8 mouse cellular contexts compared by ENCODE assay signal in the genomic region with DNA sequence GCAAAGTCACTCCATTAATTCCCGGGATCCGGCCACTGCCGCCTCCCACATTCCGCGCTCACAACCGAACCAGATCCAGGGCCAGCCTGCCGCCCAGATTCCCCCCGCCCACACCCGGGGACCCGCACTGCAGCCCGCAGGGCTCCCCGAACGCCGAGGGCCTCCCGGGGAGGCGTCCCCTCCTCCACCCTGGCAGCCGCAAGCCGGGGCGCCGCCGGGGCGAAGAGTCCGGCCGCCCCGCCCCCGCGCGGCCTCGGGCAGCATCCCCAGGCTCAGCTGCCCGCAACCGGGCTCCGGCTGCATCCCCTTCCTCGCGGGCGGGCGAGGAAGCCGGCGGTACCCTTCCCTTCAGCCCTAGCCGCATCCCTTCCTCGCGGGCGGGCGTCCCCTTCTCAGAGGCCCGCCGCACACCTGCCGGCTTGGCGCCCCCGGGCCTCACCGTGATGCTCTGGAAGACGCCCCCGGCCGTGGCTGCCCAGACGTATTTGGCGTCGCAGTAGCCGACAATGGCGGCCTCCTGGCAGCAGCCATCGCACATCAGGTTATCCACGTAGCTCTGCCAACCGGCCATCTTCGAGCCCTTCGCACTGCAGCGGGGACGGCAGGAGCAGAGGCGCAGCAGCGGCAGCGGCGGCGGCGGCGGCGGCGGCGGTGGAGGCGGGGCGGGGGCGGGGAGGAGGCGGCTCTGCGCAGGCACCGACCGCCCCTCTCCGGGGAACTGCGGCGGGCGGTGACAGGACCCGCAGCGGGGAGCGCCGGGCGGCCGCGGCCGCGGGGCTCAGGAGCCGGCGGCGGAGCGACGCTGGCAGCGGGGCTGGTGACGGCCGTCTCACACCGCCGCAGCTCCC. TPM values are rescaled to one million over a fixed set of nuclear protein-coding genes. Genes with fewer than 3 reads are reported as not detected.
A peak's percentile ranks its signal among the peaks of the same experiment; 100 is the strongest.
DNase-seq lines count a peak whose midpoint lies in the region; ATAC-seq and TF ChIP-seq lines count a peak whose summit lies in the region.

No protein-coding gene starts in this region.

- peak; percentile 3 for DNase-seq in 3134 (ENCODE audit: extremely low read depth, insufficient read length, low spot score)
- peak; percentile 82 for DNase-seq in adrenal gland, postnatal 14 days
- peak; percentile 75 for DNase-seq in kidney, postnatal 0 days (ENCODE audit: low spot score)
- peak; percentile 4 for DNase-seq in liver, embryonic 13.5 days

- peaks cover 20% of the 10 kb centered on the region for H3K4me1 ChIP-seq in embryonic facial prominence, embryonic 15.5 days
- H3K4me1 ChIP-seq in heart, embryonic 13.5 days, result peaks cover 16% of the 10 kb centered on the region
- H3K4me1 ChIP-seq in kidney, postnatal 0 days (replicated peaks; ENCODE audit: insufficient read depth, low read length), result no peaks in the 10 kb centered on the region
- peaks cover 19% of the 10 kb centered on the region for H3K4me1 ChIP-seq in liver, embryonic 13.5 days (replicated peaks)
- peaks cover 8% of the 10 kb centered on the region for H3K4me1 ChIP-seq in neural tube, embryonic 12.5 days
- H3K4me1 ChIP-seq in stomach, embryonic 16.5 days (ENCODE audit: control insufficient read depth, insufficient read depth, low read length), result peaks cover 10% of the 10 kb centered on the region

- no peaks in the 10 kb centered on the region for H3K9me3 ChIP-seq in embryonic facial prominence, embryonic 15.5 days (replicated peaks)
- no peaks in the 10 kb centered on the region for H3K9me3 ChIP-seq in heart, embryonic 13.5 days
- no peaks in the 10 kb centered on the region for H3K9me3 ChIP-seq in kidney, postnatal 0 days (replicated peaks; ENCODE audit: low read length)
- H3K9me3 ChIP-seq in liver, embryonic 13.5 days (replicated peaks), result no peaks in the 10 kb centered on the region
- H3K9me3 ChIP-seq in neural tube, embryonic 12.5 days, result no peaks in the 10 kb centered on the region
- H3K9me3 ChIP-seq in stomach, embryonic 16.5 days (replicated peaks; ENCODE audit: control insufficient read depth, low read length), result no peaks in the 10 kb centered on the region; the same call in 1 of the 2 replicates

- peak overlapping the region; percentile 72 for H3K4me3 ChIP-seq in embryonic facial prominence, embryonic 15.5 days (replicated peaks)
- H3K4me3 ChIP-seq in heart, embryonic 13.5 days, result peak overlapping the region; percentile 98
- H3K4me3 ChIP-seq in kidney, postnatal 0 days (replicated peaks; ENCODE audit: low read depth, low read length), result peak overlapping the region; percentile 99
- H3K4me3 ChIP-seq in liver, embryonic 13.5 days (replicated peaks), result peak overlapping the region; percentile 69
- peak overlapping the region; percentile 95 for H3K4me3 ChIP-seq in neural tube, embryonic 12.5 days
- peak overlapping the region; percentile 90 for H3K4me3 ChIP-seq in stomach, embryonic 16.5 days (replicated peaks; ENCODE audit: low read length)

- H3K4me2 ChIP-seq in embryonic facial prominence, embryonic 15.5 days (replicated peaks), result peak overlapping the region; percentile 80
- peak overlapping the region; percentile 83 for H3K4me2 ChIP-seq in heart, embryonic 13.5 days
- peak overlapping the region; percentile 83 for H3K4me2 ChIP-seq in kidney, postnatal 0 days (ENCODE audit: low read length)
- H3K4me2 ChIP-seq in liver, embryonic 13.5 days, result peak overlapping the region; percentile 89
- H3K4me2 ChIP-seq in neural tube, embryonic 12.5 days (replicated peaks), result peak overlapping the region; percentile 78
- peak overlapping the region; percentile 84 for H3K4me2 ChIP-seq in stomach, embryonic 16.5 days (ENCODE audit: low read depth, low read length)

- WGBS in embryonic facial prominence, embryonic 15.5 days, result under 1% methylated on average over 98 of the region's 104 CpGs
- WGBS in heart, embryonic 13.5 days, result under 1% methylated on average over 53 of the region's 104 CpGs
- WGBS in kidney, postnatal 0 days, result 1% methylated on average over 82 of the region's 104 CpGs
- under 1% methylated on average over 81 of the region's 104 CpGs for WGBS in liver, embryonic 13.5 days (ENCODE audit: insufficient replicate concordance)
- WGBS in neural tube, embryonic 12.5 days, result under 1% methylated on average over 82 of the region's 104 CpGs
- under 1% methylated on average over 91 of the region's 104 CpGs for WGBS in stomach, embryonic 16.5 days

- TF ChIP-seq CTCF in kidney, postnatal 0 days (IDR thresholded peaks at IDR 0.05; ENCODE audit: low read depth), result no peak

- H3K27me3 ChIP-seq in embryonic facial prominence, embryonic 15.5 days, result no peaks in the 10 kb centered on the region
- no peaks in the 10 kb centered on the region for H3K27me3 ChIP-seq in heart, embryonic 13.5 days (replicated peaks)
- H3K27me3 ChIP-seq in kidney, postnatal 0 days (ENCODE audit: insufficient read depth, low read length), result no peaks in the 10 kb centered on the region
- H3K27me3 ChIP-seq in liver, embryonic 13.5 days, result peaks cover 32% of the 10 kb centered on the region
- H3K27me3 ChIP-seq in neural tube, embryonic 12.5 days (replicated peaks), result no peaks in the 10 kb centered on the region
- H3K27me3 ChIP-seq in stomach, embryonic 16.5 days (ENCODE audit: control insufficient read depth, insufficient read depth, low read length), result no peaks in the 10 kb centered on the region

- peak overlapping the region; percentile 77 for H3K9ac ChIP-seq in embryonic facial prominence, embryonic 15.5 days
- peak overlapping the region; percentile 93 for H3K9ac ChIP-seq in heart, embryonic 13.5 days
- peak overlapping the region; percentile 91 for H3K9ac ChIP-seq in kidney, postnatal 0 days (ENCODE audit: low read depth, low read length)
- H3K9ac ChIP-seq in liver, embryonic 13.5 days, result peak overlapping the region; percentile 55
- peak overlapping the region; percentile 94 for H3K9ac ChIP-seq in neural tube, embryonic 12.5 days
- peak overlapping the region; percentile 87 for H3K9ac ChIP-seq in stomach, embryonic 16.5 days (ENCODE audit: low read length)

- peaks cover 9% of the 10 kb centered on the region; the same call in 1 of the 2 replicates for H3K36me3 ChIP-seq in embryonic facial prominence, embryonic 15.5 days
- H3K36me3 ChIP-seq in heart, embryonic 13.5 days, result peaks cover 21% of the 10 kb centered on the region
- peaks cover 3% of the 10 kb centered on the region; the same call in 1 of the 2 replicates for H3K36me3 ChIP-seq in kidney, postnatal 0 days (ENCODE audit: insufficient read depth, low read length)
- H3K36me3 ChIP-seq in liver, embryonic 13.5 days, result no peaks in the 10 kb centered on the region
- peaks cover 19% of the 10 kb centered on the region for H3K36me3 ChIP-seq in neural tube, embryonic 12.5 days
- H3K36me3 ChIP-seq in stomach, embryonic 16.5 days (ENCODE audit: control insufficient read depth, insufficient read depth, low read length), result 0 out of 2 replicates have a peak, but pooled peaks cover 6% of the 10 kb centered on the region

- peak; percentile 91 for ATAC-seq in embryonic facial prominence, embryonic 15.5 days (ENCODE audit: insufficient number of reproducible peaks, low FRiP score, low TSS enrichment, low read depth)
- ATAC-seq in heart, embryonic 13.5 days (ENCODE audit: extremely low read depth, insufficient number of reproducible peaks, low FRiP score, low TSS enrichment), result peak; percentile 65
- ATAC-seq in kidney, postnatal 0 days (replicated peaks; ENCODE audit: low FRiP score, low read depth), result peak; percentile 89
- peak; percentile 83 for ATAC-seq in liver, embryonic 13.5 days (ENCODE audit: low read depth)
- peak; percentile 84 for ATAC-seq in neural tube, embryonic 12.5 days (ENCODE audit: low FRiP score, low read depth)
- ATAC-seq in stomach, embryonic 16.5 days (ENCODE audit: insufficient read depth, low FRiP score), result peak; percentile 91

- H3K27ac ChIP-seq in embryonic facial prominence, embryonic 15.5 days (replicated peaks), result peak overlapping the region; percentile 93
- peak overlapping the region; percentile 92 for H3K27ac ChIP-seq in heart, embryonic 13.5 days (replicated peaks)
- peak overlapping the region; percentile 90 for H3K27ac ChIP-seq in kidney, postnatal 0 days
- H3K27ac ChIP-seq in liver, embryonic 13.5 days, result no peak overlapping the region
- peak overlapping the region; percentile 99 for H3K27ac ChIP-seq in neural tube, embryonic 12.5 days
- H3K27ac ChIP-seq in stomach, embryonic 16.5 days (ENCODE audit: low read length), result peak overlapping the region; percentile 85

RNA-seq across cellular contexts. Expression of gene Pfn2, which starts 0.7 kb away (rescaled TPM):
- 36.3 and 45.1 TPM in 2 replicates for total RNA-seq in adrenal gland, postnatal 14 days (2021)
- 152 and 161 TPM in 2 replicates for polyA plus RNA-seq in embryonic facial prominence, embryonic 15.5 days (2015; fragmentation: Nextera tagmentation; extraction: Ambion mirVana)
- polyA plus RNA-seq in heart, embryonic 13.5 days (2015; fragmentation: Nextera tagmentation; extraction: Ambion mirVana), result 48.4 and 53.3 TPM in 2 replicates
- 206 and 212 TPM in 2 replicates for polyA plus RNA-seq in kidney, postnatal 0 days (2015; fragmentation: Nextera tagmentation; extraction: Ambion mirVana)
- 7.5 and 8.6 TPM in 2 replicates for polyA plus RNA-seq in liver, embryonic 13.5 days (2015; fragmentation: Nextera tagmentation; extraction: Ambion mirVana)
- 363 and 374 TPM in 2 replicates for polyA plus RNA-seq in neural tube, embryonic 12.5 days (2016; fragmentation: Nextera tagmentation; extraction: Ambion mirVana)
- 56.5 and 60.5 TPM in 2 replicates for polyA plus RNA-seq in stomach, embryonic 16.5 days (2015; fragmentation: Nextera tagmentation; extraction: Ambion mirVana)

Comparison
In these comparisons a context has a peak if more than half of its experiments do, and no peak if none do; other contexts are left out.
1. DNase-seq: peak in every context shown above with its lines; median percentile 82 in adrenal gland, postnatal 14 days; 75 in kidney, postnatal 0 days; 4 in liver, embryonic 13.5 days; 3 in 3134.